Mouse (Mus musculus) layer of hippocampus, adult 2 months (tissue): ENCODE measurements around the gene Agxt2. TPM values are rescaled to one million over a fixed set of nuclear protein-coding genes. Genes with fewer than 3 reads are reported as not detected.

Experiments
- DNase-seq, 2 experiments: peaks; one replicate each; pipeline ENCODE4 v3.0.0; 2022; ENCODE audit warnings: low spot score in 2 of 2
- H3K27ac ChIP-seq: fragments of 200-600 bp; 2 replicates; pipeline ENCODE4 v1.8.1; 2022
- H3K4me3 ChIP-seq: fragments of 200-600 bp; 2 replicates; pipeline ENCODE4 v1.8.1; 2022; ENCODE audit warnings: mild to moderate bottlenecking
- CTCF ChIP-seq: fragments of 200-600 bp; conservative IDR thresholded peaks from 2 replicates; pipeline ENCODE4 v1.8.1; 2022; ENCODE audit warnings: antibody characterized with exemption, mild to moderate bottlenecking, moderate library complexity
- total RNA-seq, 2 experiments: library from RNA; stranded (reverse); gene quantifications; 2 replicates each; pipeline ENCODE4 v1.2.3; 2021

Gene Agxt2
- total RNA-seq, 2 experiments from 2014 or later, result not detected

GRCm38 (mm10) chr15:10387263-10387662, 28.9 kb downstream of the Agxt2 start:
- H3K27ac ChIP-seq, result no peak overlapping the region
- TF ChIP-seq CTCF, result no peak
- no peak for DNase-seq
- H3K4me3 ChIP-seq, result no peak overlapping the region

GRCm38 (mm10) chr15:10399795-10400194, 41.5 kb downstream of the Agxt2 start:
- H3K27ac ChIP-seq, result no peak overlapping the region
- DNase-seq, result no peak
- TF ChIP-seq CTCF, result no peak
- no peak overlapping the region for H3K4me3 ChIP-seq

DNA sequence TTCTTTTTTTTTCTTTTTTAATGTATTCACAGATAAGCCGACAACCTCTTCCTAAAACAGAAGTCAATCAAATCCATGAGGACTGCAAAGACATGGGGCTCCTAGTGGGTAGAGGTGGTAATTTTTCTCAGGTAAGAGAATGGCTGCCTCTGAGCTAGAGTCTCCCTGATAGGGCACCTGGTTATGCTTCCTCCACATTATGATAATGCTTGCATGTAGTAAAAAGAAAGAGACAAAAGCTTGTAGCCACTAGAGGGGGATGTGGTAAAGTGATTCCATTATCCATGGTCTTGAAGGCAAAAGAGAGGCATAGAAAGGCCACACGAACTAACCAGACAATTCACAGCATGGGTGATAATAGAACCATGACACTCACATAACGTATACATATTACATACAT, 42.1 kb downstream of the Agxt2 start:
- peak in 1 of 2 experiments; percentile 18 for DNase-seq
- no peak overlapping the region for H3K27ac ChIP-seq
- no peak overlapping the region for H3K4me3 ChIP-seq
- TF ChIP-seq CTCF, result peak; percentile 70

DNA sequence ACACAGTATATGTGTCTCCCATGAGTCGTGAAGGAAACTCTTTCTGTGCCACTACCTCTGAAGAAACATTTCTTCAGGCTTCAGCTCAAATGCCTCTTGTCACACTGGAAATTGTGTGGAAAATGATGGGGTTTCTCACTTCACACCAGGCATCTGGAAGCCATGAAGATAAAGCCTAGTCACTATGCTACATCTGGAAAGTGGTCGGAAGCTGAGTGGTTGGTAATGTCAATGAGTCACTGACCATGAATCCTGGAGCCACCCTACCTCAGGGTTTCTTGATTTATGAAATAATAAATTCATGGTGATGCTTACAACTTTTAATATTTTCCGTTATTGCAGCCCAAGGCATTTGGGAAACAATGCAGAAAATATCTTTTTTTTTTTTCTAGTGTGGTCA, 51.5 kb downstream of the Agxt2 start:
- TF ChIP-seq CTCF, result no peak
- DNase-seq, result no peak
- Histone ChIP-seq H3K4me3 (no peak overlapping the region), H3K27ac (no peak overlapping the region)

- no peak overlapping the region for H3K27ac ChIP-seq
- DNase-seq, result no peak
- TF ChIP-seq CTCF, result no peak
- H3K4me3 ChIP-seq, result no peak overlapping the region
Measured at GRCm38 (mm10) chr15:10410881-10411280, 52.5 kb downstream of the Agxt2 start.

GRCm38 (mm10) chr15:10413656-10414055, 55.3 kb downstream of the Agxt2 start:
- no peak overlapping the region for H3K27ac ChIP-seq

GRCm38 (mm10) chr15:10421138-10421784, 62.9 kb downstream of the Agxt2 start:
- Histone ChIP-seq H3K4me3 (no peak overlapping the region), H3K27ac (no peak overlapping the region)
- DNase-seq, result no peak
- no peak for TF ChIP-seq CTCF

More at GRCm38 (mm10) chr15:10413656-10414055, 55.3 kb downstream of the Agxt2 start:
- no peak for TF ChIP-seq CTCF
- no peak for DNase-seq
- no peak overlapping the region for H3K4me3 ChIP-seq

DNA sequence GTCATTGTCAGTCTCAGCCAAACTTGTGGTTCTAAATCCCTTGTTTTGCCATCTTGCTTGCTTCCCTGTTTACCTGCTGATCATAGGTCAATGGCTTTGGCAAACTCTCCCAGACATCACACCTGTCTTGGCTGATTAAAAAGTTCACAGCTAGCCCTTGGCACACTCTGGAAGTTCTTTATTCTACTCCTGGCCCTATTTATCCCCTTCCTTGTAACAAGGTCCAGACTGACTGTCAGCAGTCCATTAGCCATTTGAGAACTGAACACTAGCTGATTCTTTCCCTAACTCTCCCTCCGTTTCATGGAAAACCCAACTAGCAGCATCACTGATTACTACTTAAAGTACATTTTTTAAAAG, 63.4 kb downstream of the Agxt2 start:
- DNase-seq, result no peak
- no peak overlapping the region for H3K4me3 ChIP-seq
- H3K27ac ChIP-seq, result no peak overlapping the region
- no peak for TF ChIP-seq CTCF

DNA sequence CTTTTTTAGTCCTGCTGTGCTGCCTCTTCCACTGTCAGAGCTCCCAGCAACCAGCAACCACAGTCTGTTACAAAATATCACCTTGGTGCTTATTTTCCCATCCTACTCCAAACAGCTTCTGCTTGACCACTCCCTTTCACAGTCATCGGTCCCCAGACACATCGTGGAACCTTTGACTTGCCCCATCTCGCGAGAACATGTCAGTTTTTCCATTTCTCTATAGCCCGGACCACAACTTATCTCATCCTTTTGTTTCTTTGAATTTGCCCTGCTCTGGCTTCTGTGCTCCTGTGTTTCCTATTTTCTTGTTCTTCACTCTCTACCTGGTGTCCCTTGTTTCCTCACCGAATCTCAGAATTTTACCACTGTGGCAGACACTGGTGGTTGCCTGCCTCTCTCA, 67.8 kb downstream of the Agxt2 start:
- no peak overlapping the region for H3K27ac ChIP-seq
- H3K4me3 ChIP-seq, result no peak overlapping the region
- no peak for DNase-seq
- TF ChIP-seq CTCF, result no peak

- no peak for TF ChIP-seq CTCF
- no peak for DNase-seq
- no peak overlapping the region for H3K27ac ChIP-seq
- no peak overlapping the region for H3K4me3 ChIP-seq
Measured at GRCm38 (mm10) chr15:10426545-10427266, 68.4 kb downstream of the Agxt2 start.

- no peak for DNase-seq
- no peak overlapping the region for H3K4me3 ChIP-seq
- no peak overlapping the region for H3K27ac ChIP-seq
- TF ChIP-seq CTCF, result no peak
Measured at GRCm38 (mm10) chr15:10436893-10437292, 78.6 kb downstream of the Agxt2 start.

DNA sequence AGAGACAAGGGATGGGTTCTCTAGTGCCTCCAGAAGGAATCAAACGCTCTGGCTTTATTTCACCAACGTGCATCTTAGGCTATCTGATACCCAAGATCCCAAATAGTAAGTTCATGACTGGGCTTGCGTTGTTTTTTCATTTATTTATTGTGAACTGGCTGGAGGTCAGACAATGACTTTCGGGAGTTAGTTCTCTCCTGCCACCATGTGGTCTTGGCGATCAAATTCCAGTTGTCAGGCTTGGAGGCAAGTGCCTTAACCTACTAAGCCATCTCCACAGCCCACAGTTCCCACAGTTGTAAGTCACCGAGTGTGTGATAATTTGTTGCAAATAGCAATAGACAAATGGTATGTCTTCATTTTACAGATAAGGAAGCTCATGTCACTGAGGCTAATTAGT, 81.6 kb downstream of the Agxt2 start:
- H3K4me3 ChIP-seq, result no peak overlapping the region
- no peak for DNase-seq
- no peak overlapping the region for H3K27ac ChIP-seq
- peak; percentile 53 for TF ChIP-seq CTCF

- no peak for DNase-seq
- no peak for TF ChIP-seq CTCF
- Histone ChIP-seq H3K4me3 (no peak overlapping the region), H3K27ac (no peak overlapping the region)
Measured at GRCm38 (mm10) chr15:10441493-10441892, 83.2 kb downstream of the Agxt2 start.

- no peak for DNase-seq
- Histone ChIP-seq H3K4me3 (no peak overlapping the region), H3K27ac (no peak overlapping the region)
- TF ChIP-seq CTCF, result no peak
Measured at GRCm38 (mm10) chr15:10442275-10442674, 83.9 kb downstream of the Agxt2 start.
